Mouse (Mus musculus) cerebellum, postnatal 25 days (tissue): ENCODE measurements around the gene Gsn.

Experiments used
- DNase-seq, 2 experiments: peaks; one replicate each; pipeline ENCODE4 v3.0.0; 2021; ENCODE audit warnings: mixed read lengths in 2 of 2

Gsn gene

GRCm38 (mm10) chr2:35255004-35255403 lies 1.2 kb upstream of the Gsn start:
- no peak for DNase-seq

- DNase-seq = no peak
Observed at GRCm38 (mm10) chr2:35255462-35255861, 718 bp upstream of the Gsn start.

- no peak for DNase-seq
Observed at GRCm38 (mm10) chr2:35256932-35257331, 752 bp downstream of the Gsn start.

- no peak for DNase-seq
Observed at GRCm38 (mm10) chr2:35257886-35258285, 1.7 kb downstream of the Gsn start.

- no peak for DNase-seq
Observed at GRCm38 (mm10) chr2:35258590-35258989, 2.4 kb downstream of the Gsn start.

- DNase-seq = no peak
Observed at GRCm38 (mm10) chr2:35259338-35260080, 3.3 kb downstream of the Gsn start.

- no peak for DNase-seq
Observed at GRCm38 (mm10) chr2:35260291-35260690, 4.1 kb downstream of the Gsn start.

GRCm38 (mm10) chr2:35264095-35264494 lies 7.9 kb downstream of the Gsn start:
- DNase-seq = no peak

- DNase-seq = no peak
Observed at GRCm38 (mm10) chr2:35265296-35265695, 9.1 kb downstream of the Gsn start.

- no peak for DNase-seq
Observed at GRCm38 (mm10) chr2:35265775-35266174, 9.6 kb downstream of the Gsn start.

GRCm38 (mm10) chr2:35266251-35266905 lies 10.2 kb downstream of the Gsn start:
- DNase-seq = no peak

- DNase-seq = no peak
Observed at GRCm38 (mm10) chr2:35267156-35267875, 11.1 kb downstream of the Gsn start.

GRCm38 (mm10) chr2:35267876-35268566 lies 11.8 kb downstream of the Gsn start:
- no peak for DNase-seq

GRCm38 (mm10) chr2:35269136-35269535 lies 13.0 kb downstream of the Gsn start:
- no peak for DNase-seq

- DNase-seq = no peak
Observed at GRCm38 (mm10) chr2:35269716-35270260, 13.6 kb downstream of the Gsn start.

- DNase-seq = peak; percentile 55 to 76
Observed at GRCm38 (mm10) chr2:35270531-35270984, 14.4 kb downstream of the Gsn start.

- no peak for DNase-seq
Observed at GRCm38 (mm10) chr2:35271817-35272216, 15.6 kb downstream of the Gsn start.

- DNase-seq = no peak
Observed at GRCm38 (mm10) chr2:35272881-35273280, 16.7 kb downstream of the Gsn start.

GRCm38 (mm10) chr2:35273536-35273935 lies 17.4 kb downstream of the Gsn start:
- no peak for DNase-seq

- DNase-seq = no peak
Observed at GRCm38 (mm10) chr2:35277686-35278085, 21.5 kb downstream of the Gsn start.

- no peak for DNase-seq
Observed at GRCm38 (mm10) chr2:35278371-35279210, 22.4 kb downstream of the Gsn start.

GRCm38 (mm10) chr2:35280001-35280400 lies 23.8 kb downstream of the Gsn start:
- no peak for DNase-seq
